Comparison of ENCODE assay signal across 30 mouse cellular contexts in the genomic region with DNA sequence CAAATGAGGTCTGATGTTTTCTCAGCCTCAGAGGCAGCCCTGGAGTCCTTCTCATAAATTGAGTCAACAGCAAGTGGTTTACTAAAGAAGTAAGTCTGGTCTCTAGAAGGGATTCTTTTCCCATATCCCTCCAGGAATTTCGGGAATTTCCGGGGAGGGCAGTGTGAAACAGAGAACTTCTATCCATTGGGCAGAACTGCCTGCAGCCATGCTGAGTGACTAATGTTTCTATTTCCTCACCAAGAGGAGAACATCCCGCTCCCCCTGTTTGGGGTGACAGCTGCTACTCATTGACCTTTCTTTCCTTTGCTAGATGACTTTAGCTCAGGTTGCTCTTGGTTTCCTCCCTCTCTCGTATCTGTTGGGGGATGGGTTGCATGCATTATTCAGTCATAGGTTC. TPM values are rescaled to one million over a fixed set of nuclear protein-coding genes. Genes with fewer than 3 reads are reported as not detected.
DNase-seq lines count a peak whose midpoint lies in the region.
"Had no signal": no experiment of that assay in that cellular context is flagged by ENCODE, and none has a peak within 500 bp of the region (broad histone marks: within the 10 kb centered on the region; RNA-seq: fewer than 3 reads in every experiment).

No protein-coding gene starts in this region.

- H3K4me3 ChIP-seq in embryonic facial prominence, embryonic 10.5 days: no peak overlapping the region
- H3K4me3 ChIP-seq: embryonic facial prominence, embryonic 13.5 days; heart, embryonic 15.5 days; limb, embryonic 10.5 days; myocyte; stomach, embryonic 15.5 days had no signal

- H3K27me3 ChIP-seq in embryonic facial prominence, embryonic 10.5 days (replicated peaks; ENCODE audit: low read depth, poor library complexity, severe bottlenecking): no peaks in the 10 kb centered on the region
- H3K27me3 ChIP-seq: embryonic facial prominence, embryonic 13.5 days; heart, embryonic 15.5 days; stomach, embryonic 15.5 days had no signal

- intact Hi-C loops in gastrocnemius, postnatal 14 days (cut with DNase I; ENCODE audit: low total_unique reads): no loop called here

- DNase-seq in kidney, adult 11 months: peak; percentile 5
- DNase-seq in kidney, adult 8-10 months: no peak
- DNase-seq in 3134 (ENCODE audit: extremely low read depth, insufficient read length, low spot score): peak; percentile 14
- peak; percentile 17 for DNase-seq in Muller cell, postnatal 12 days (ENCODE audit: inconsistent ontology term)
- DNase-seq in embryonic facial prominence, embryonic 10.5 days (ENCODE audit: low spot score): peak; percentile 35
- no peak for DNase-seq in gastrocnemius, postnatal 14 days
- DNase-seq in spleen, postnatal 14 days (ENCODE audit: low spot score in 2 of 2): no peak
- DNase-seq: adrenal gland, postnatal 36 days; cerebellum, adult 11-12 months; cerebellum, postnatal 14 days; heart, adult 18-20 months; liver, postnatal 0 days; lung, postnatal 10 days; midbrain, embryonic 14.5 days; right cerebral cortex, postnatal 14 days; thymus, adult 18-20 months; thymus, postnatal 4 days had no signal

- H3K36me3 ChIP-seq in embryonic facial prominence, embryonic 10.5 days (replicated peaks): no peaks in the 10 kb centered on the region
- H3K36me3 ChIP-seq: embryonic facial prominence, embryonic 13.5 days; heart, embryonic 15.5 days; limb, embryonic 10.5 days; stomach, embryonic 15.5 days had no signal

- peaks cover 5% of the 10 kb centered on the region; the same call in 1 of the 2 replicates for H3K4me1 ChIP-seq in embryonic facial prominence, embryonic 10.5 days
- H3K4me1 ChIP-seq: embryonic facial prominence, embryonic 13.5 days; heart, embryonic 15.5 days; limb, embryonic 10.5 days; stomach, embryonic 15.5 days had no signal

- no peak overlapping the region for H3K27ac ChIP-seq in embryonic facial prominence, embryonic 10.5 days (replicated peaks)
- H3K27ac ChIP-seq: embryonic facial prominence, embryonic 13.5 days; heart, embryonic 15.5 days; limb, embryonic 10.5 days; stomach, embryonic 15.5 days had no signal

- no peaks in the 10 kb centered on the region for H3K9me3 ChIP-seq in embryonic facial prominence, embryonic 10.5 days
- H3K9me3 ChIP-seq: embryonic facial prominence, embryonic 13.5 days; heart, embryonic 15.5 days; limb, embryonic 10.5 days; stomach, embryonic 15.5 days had no signal

- WGBS in embryonic facial prominence, embryonic 10.5 days: 47% methylated on average over 4 of the region's 4 CpGs

RNA-seq across cellular contexts. Expression of a gene that starts 31.8 kb away (rescaled TPM):
- polyA plus RNA-seq in embryonic facial prominence, embryonic 10.5 days (2016; fragmentation: Nextera tagmentation; extraction: Ambion mirVana): not detected in 2 replicates
- total RNA-seq in gastrocnemius, postnatal 14 days (2021): under 1 TPM in 1 of 2 experiments, not detected in 1; 0.16 TPM
- total RNA-seq: adrenal gland, postnatal 36 days; gastrocnemius, adult 18-20 months; heart, adult 18-20 months; left cerebral cortex, adult 8-10 months; liver, adult 2 months; megakaryocyte progenitor cell, adult 5-6 weeks; neutrophil, adult 5-6 weeks had no signal
- polyA plus RNA-seq: C2C12; forebrain, embryonic 16.5 days; heart, embryonic 15.5 days; limb, embryonic 10.5 days; liver, adult 2 months; liver, postnatal 0 days; myocyte; spleen, adult 2 months had no signal

Comparison
In these comparisons a context has a peak if more than half of its experiments do, and no peak if none do; other contexts are left out.
1. DNase-seq: peak in kidney, adult 11 months (single experiment), 3134 (single experiment), Muller cell, postnatal 12 days (single experiment) and embryonic facial prominence, embryonic 10.5 days (single experiment); none in kidney, adult 8-10 months (0 of 2), gastrocnemius, postnatal 14 days (single experiment) and spleen, postnatal 14 days (0 of 2).